Mouse (Mus musculus) hindbrain, embryonic 16.5 days (tissue): ENCODE measurements around the gene Unc119. TPM values are rescaled to one million over a fixed set of nuclear protein-coding genes. Genes with fewer than 3 reads are reported as not detected.

Source experiments
- ATAC-seq: fragments of 200-750 bp; cut with Nextera tagmentation; 2 replicates; pipeline ENCODE4 v1.8.0; 2017; ENCODE audit warnings: moderate TSS enrichment, moderate library complexity
- H3K27ac ChIP-seq: fragments of 300-500 bp; sonication (generic); 2 replicates; pipeline ENCODE4 v1.5.1; 2014; ENCODE audit warnings: low read depth, mild to moderate bottlenecking, control low read depth, low read length, moderate library complexity
- H3K27me3 ChIP-seq: fragments of 300-500 bp; sonication (generic); replicated peaks from 2 replicates; pipeline ENCODE4 v1.6.1; 2014; ENCODE audit warnings: low read length; ENCODE audit not compliant: control insufficient read depth, insufficient read depth
- H3K36me3 ChIP-seq: fragments of 300-500 bp; sonication (generic); 2 replicates; pipeline ENCODE4 v1.6.1; 2014; ENCODE audit warnings: mild to moderate bottlenecking, low read length, moderate library complexity, mixed read lengths; ENCODE audit not compliant: control insufficient read depth, insufficient read depth
- H3K4me1 ChIP-seq: fragments of 300-500 bp; sonication (generic); 2 replicates; pipeline ENCODE4 v1.6.1; 2014; ENCODE audit warnings: low read depth, low read length; ENCODE audit not compliant: control insufficient read depth, insufficient read depth
- H3K4me2 ChIP-seq: fragments of 300-500 bp; sonication (generic); 2 replicates; pipeline ENCODE4 v1.6.1; 2014; ENCODE audit warnings: mild to moderate bottlenecking, low read length, control low read depth, moderate library complexity
- H3K4me3 ChIP-seq: fragments of 300-500 bp; sonication (generic); 2 replicates; pipeline ENCODE4 v1.5.1; 2014; ENCODE audit warnings: mild to moderate bottlenecking, low read length, control low read depth, moderate library complexity
- H3K9ac ChIP-seq: fragments of 300-500 bp; sonication (generic); 2 replicates; pipeline ENCODE4 v1.6.1; 2014; ENCODE audit warnings: low read depth, mild to moderate bottlenecking, control low read depth, low read length, moderate library complexity
- H3K9me3 ChIP-seq: fragments of 300-500 bp; sonication (generic); 2 replicates; pipeline ENCODE4 v1.6.1; 2014; ENCODE audit warnings: mild to moderate bottlenecking, low read length, moderate library complexity; ENCODE audit not compliant: control insufficient read depth
- WGBS: fragments of 180-500 bp; shearing (Covaris S2); extraction: QIAGEN DNeasy Blood & Tissue Kit; methylation state at CpG from one replicate; pipeline ENCODE4 v1.1.7; 2014; 5-methylcytosine and 5-hydroxymethylcytosine counted together
- polyA plus RNA-seq: library from polyadenylated mRNA; unstranded; fragments of >200 nt; fragmentation: Nextera tagmentation; extraction: Ambion mirVana; gene quantifications from 2 replicates; pipeline ENCODE4 v1.2.1, GENCODE M21; 2015

The Unc119 gene
- 86.5 and 91.1 TPM in 2 replicates for polyA plus RNA-seq

GRCm38 (mm10) chr11:78343381-78344327 lies at the start of gene Unc119:
Gene Unc119, plus strand, starts transcription at chr11:78343482.
- peak within 1 kb of the TSS; percentile 99 for H3K9ac ChIP-seq
- peaks cover 20% of the 10 kb centered on the region for H3K36me3 ChIP-seq
- H3K9me3 ChIP-seq = no peaks in the 10 kb centered on the region
- H3K27ac ChIP-seq = peak within 1 kb of the TSS; percentile 90
- under 1% methylated on average over 45 of the region's 66 CpGs for WGBS
- H3K4me3 ChIP-seq = peak within 1 kb of the TSS; percentile 96
- peak within 1 kb of the TSS; percentile 78 for H3K4me2 ChIP-seq
- ATAC-seq = peak; percentile 86
- H3K27me3 ChIP-seq = no peaks in the 10 kb centered on the region
- peaks cover 30% of the 10 kb centered on the region for H3K4me1 ChIP-seq

GRCm38 (mm10) chr11:78294585-78294984 lies 48.7 kb upstream of the Unc119 start:
- H3K4me1 ChIP-seq = no peaks in the 10 kb centered on the region
- no peaks in the 10 kb centered on the region for H3K27me3 ChIP-seq
- peaks cover 12% of the 10 kb centered on the region for H3K36me3 ChIP-seq
- no peaks in the 10 kb centered on the region for H3K9me3 ChIP-seq
- H3K4me3 ChIP-seq = no peak overlapping the region
- no peak overlapping the region for H3K27ac ChIP-seq
- no peak overlapping the region for H3K4me2 ChIP-seq
- H3K9ac ChIP-seq = no peak overlapping the region
- ATAC-seq = no peak
- 94% methylated on average over 6 of the region's 6 CpGs for WGBS

DNA sequence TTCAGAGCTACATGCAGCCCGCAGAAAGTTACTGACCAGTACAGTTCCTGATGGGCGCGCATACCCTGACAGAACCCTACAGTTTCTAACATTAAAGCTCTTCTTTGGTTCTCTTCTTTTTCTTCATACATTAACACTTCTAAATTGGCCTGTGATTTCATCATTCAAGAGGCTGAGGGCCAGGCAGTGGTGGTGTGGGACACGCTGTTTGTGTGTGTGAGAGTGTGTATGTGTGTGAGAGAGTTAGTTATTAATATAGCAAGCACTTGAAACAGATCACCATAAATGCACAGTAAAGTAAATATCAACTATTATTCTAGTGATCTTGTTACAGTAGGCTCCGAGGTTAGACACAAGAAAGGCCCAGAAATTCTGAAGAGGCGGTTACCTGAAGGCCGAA lies 42.4 kb upstream of the Unc119 start:
- Histone ChIP-seq H3K36me3 (no peaks in the 10 kb centered on the region), H3K4me2 (peak overlapping the region; percentile 100), H3K27ac (peak overlapping the region; percentile 44; the same call in 1 of the 2 replicates), H3K9ac (peak overlapping the region; percentile 61), H3K4me1 (peaks cover 9% of the 10 kb centered on the region), H3K9me3 (no peaks in the 10 kb centered on the region), H3K27me3 (no peaks in the 10 kb centered on the region), H3K4me3 (peak overlapping the region; percentile 63)
- ATAC-seq = no peak
- WGBS = 67% methylated on average over 7 of the region's 7 CpGs

DNA sequence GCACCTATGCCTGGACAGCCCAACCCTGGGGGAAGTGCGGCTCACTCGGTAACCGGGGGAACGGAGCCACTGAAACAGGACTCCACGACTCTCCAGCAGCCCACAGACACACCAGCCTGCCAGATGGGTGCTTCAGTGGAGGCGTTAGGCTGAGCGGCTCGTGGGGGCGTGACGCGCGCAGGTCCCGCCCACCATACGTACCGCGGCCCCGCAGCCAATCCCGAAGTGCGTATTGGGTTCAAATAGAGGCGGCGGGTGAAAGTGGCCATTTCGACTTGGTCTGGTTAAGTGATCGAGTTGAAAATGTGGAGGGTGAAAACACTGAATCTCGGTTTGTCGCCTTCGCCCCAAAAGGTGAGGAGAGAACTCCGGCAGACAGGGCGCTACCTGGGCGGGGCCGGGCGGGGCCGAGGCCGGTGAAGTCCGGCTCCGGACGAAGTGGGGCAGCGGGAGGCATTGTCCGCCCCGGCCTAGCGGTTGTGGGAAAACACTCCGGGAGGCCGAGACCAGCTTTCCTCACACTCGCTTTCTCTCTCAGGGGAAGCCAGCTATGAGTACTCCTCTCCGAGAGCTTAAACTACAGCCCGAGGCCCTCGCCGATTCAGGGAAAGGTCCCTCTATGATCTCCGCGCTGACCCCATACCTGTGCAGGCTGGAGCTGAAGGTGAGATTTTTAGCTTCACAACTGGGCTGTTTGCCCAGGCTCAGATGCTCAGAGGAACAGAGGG lies 41.8 kb upstream of the Unc119 start, which contains the start of gene Spag5:
Gene Spag5 (plus strand): TSS at position 173 of the 728 bp plus-strand sequence.
- Histone ChIP-seq H3K4me3 (peak within 1 kb of the TSS; percentile 63), H3K27me3 (no peaks in the 10 kb centered on the region), H3K4me1 (peaks cover 9% of the 10 kb centered on the region), H3K9ac (peak within 1 kb of the TSS; percentile 61), H3K9me3 (no peaks in the 10 kb centered on the region), H3K4me2 (peak within 1 kb of the TSS; percentile 100), H3K36me3 (no peaks in the 10 kb centered on the region), H3K27ac (peak within 1 kb of the TSS; percentile 44; the same call in 1 of the 2 replicates)
- WGBS = 1% methylated on average over 49 of the region's 49 CpGs
- peak; percentile 100 for ATAC-seq

DNA sequence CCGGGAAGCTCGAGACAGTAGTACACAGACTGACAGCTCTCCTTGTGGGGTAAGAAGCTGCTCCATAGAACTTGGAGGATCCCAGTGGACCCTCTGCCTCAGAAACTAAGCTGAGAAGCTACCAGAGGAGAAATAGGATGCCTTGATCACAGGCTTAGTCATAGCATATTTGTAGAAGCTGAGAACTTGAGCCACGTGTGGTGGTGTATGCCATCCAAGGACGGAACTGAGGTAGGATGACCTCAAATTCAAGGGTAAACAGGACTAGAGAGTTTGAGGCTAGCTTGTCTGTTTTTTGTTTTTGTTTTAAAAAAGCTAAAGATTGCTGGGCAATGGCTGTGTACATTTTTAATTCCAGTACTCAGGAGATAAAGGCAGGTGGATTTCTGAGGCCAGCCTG lies 38.0 kb upstream of the Unc119 start:
- no peak for ATAC-seq
- WGBS = 95% methylated on average over 4 of the region's 4 CpGs
- H3K36me3 ChIP-seq = no peaks in the 10 kb centered on the region
- no peaks in the 10 kb centered on the region for H3K9me3 ChIP-seq
- H3K4me2 ChIP-seq = no peak overlapping the region
- no peak overlapping the region for H3K27ac ChIP-seq
- H3K4me1 ChIP-seq = peaks cover 9% of the 10 kb centered on the region
- H3K4me3 ChIP-seq = no peak overlapping the region
- no peak overlapping the region for H3K9ac ChIP-seq
- no peaks in the 10 kb centered on the region for H3K27me3 ChIP-seq

DNA sequence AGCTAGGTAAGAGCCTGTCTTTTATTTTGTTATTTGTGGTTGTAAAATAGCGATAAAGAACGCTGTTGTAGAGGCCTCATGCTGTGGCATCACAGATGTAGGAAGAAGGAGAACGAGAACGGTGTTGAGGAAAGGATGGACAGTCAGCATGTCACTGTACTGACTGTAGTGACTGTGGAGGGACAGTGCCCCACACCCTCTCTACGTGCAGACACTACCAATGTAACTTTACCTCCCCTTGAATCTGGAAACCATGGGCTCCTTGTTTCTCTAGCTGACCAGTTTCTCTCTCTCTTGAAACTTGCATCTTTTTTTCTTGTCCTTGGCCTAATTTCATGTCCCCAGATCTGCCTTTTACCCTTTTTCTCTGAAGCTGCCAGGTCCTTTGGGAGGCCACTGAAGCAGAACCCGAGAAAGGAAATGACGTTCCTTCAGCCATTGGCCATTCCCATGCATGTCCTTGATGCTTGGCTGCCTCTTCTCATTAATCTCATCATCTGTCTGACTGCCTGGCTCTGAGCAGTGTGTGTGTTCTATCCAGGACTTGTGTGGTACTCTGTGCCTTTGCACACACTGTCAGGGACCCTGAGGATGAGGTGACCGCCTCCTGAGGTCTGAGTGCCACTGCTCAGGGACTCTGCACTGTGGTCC lies 32.3 kb upstream of the Unc119 start:
- Histone ChIP-seq H3K36me3 (no peaks in the 10 kb centered on the region), H3K27ac (no peak overlapping the region; the same call in 1 of the 2 replicates), H3K9me3 (no peaks in the 10 kb centered on the region), H3K27me3 (no peaks in the 10 kb centered on the region), H3K4me1 (no peaks in the 10 kb centered on the region), H3K4me3 (no peak overlapping the region), H3K4me2 (no peak overlapping the region), H3K9ac (no peak overlapping the region)
- ATAC-seq = peak; percentile 74; the same call in 1 of the 2 replicates
- 78% methylated on average over 8 of the region's 8 CpGs for WGBS

GRCm38 (mm10) chr11:78313662-78314061 lies 29.6 kb upstream of the Unc119 start:
- ATAC-seq = no peak
- no peak overlapping the region for H3K27ac ChIP-seq
- no peak overlapping the region for H3K4me2 ChIP-seq
- H3K27me3 ChIP-seq = no peaks in the 10 kb centered on the region
- no peaks in the 10 kb centered on the region for H3K9me3 ChIP-seq
- H3K9ac ChIP-seq = no peak overlapping the region
- no peaks in the 10 kb centered on the region for H3K4me1 ChIP-seq
- 93% methylated on average over 2 of the region's 2 CpGs for WGBS
- H3K4me3 ChIP-seq = no peak overlapping the region
- H3K36me3 ChIP-seq = no peaks in the 10 kb centered on the region

- Histone ChIP-seq H3K36me3 (no peaks in the 10 kb centered on the region; the same call in 1 of the 2 replicates), H3K27ac (no peak overlapping the region), H3K9ac (no peak overlapping the region), H3K4me2 (no peak overlapping the region), H3K4me1 (peaks cover 3% of the 10 kb centered on the region; the same call in 1 of the 2 replicates), H3K4me3 (no peak overlapping the region), H3K9me3 (no peaks in the 10 kb centered on the region), H3K27me3 (no peaks in the 10 kb centered on the region)
- ATAC-seq = no peak
- WGBS = 75% methylated on average over 2 of the region's 2 CpGs
These were observed 24.9 kb upstream of the Unc119 start for GRCm38 (mm10) chr11:78318411-78318810.
